In genomic region chr5:112551975-112552728, GRCm38 (mm10) we compare ENCODE assay signal across 8 mouse cellular contexts. TPM values are rescaled to one million over a fixed set of nuclear protein-coding genes. Genes with fewer than 3 reads are reported as not detected.
DNase-seq lines count a peak whose midpoint lies in the region; ATAC-seq and TF ChIP-seq lines count a peak whose summit lies in the region.
"Had no signal": no experiment of that assay in that cellular context is flagged by ENCODE, and none has a peak within 500 bp of the region (broad histone marks: within the 10 kb centered on the region; RNA-seq: fewer than 3 reads in every experiment).

No protein-coding gene starts in this region.

- no peak for TF ChIP-seq CTCF in brain, embryonic 14.5 days (IDR thresholded peaks at IDR 0.05; ENCODE audit: borderline replicate concordance, extremely low read depth, insufficient read depth, insufficient read length)
- no peak for TF ChIP-seq CTCF in lung, embryonic 14.5 days (IDR thresholded peaks at IDR 0.05; ENCODE audit: low read depth)

- no peaks in the 10 kb centered on the region for H3K27me3 ChIP-seq in lung, embryonic 14.5 days (ENCODE audit: insufficient read depth, low read length)
- H3K27me3 ChIP-seq in liver, embryonic 11.5 days (replicated peaks; ENCODE audit: control insufficient read depth, insufficient read depth, low read length), result no peaks in the 10 kb centered on the region

- H3K9me3 ChIP-seq in lung, embryonic 14.5 days (ENCODE audit: low read depth, low read length), result no peaks in the 10 kb centered on the region
- no peaks in the 10 kb centered on the region for H3K9me3 ChIP-seq in liver, embryonic 11.5 days (ENCODE audit: control insufficient read depth, low read length)

- 46% methylated on average over 17 of the region's 17 CpGs for WGBS in lung, embryonic 14.5 days
- 61% methylated on average over 17 of the region's 17 CpGs for WGBS in liver, embryonic 11.5 days

- no peaks in the 10 kb centered on the region for H3K36me3 ChIP-seq in lung, embryonic 14.5 days (ENCODE audit: insufficient read depth)
- H3K36me3 ChIP-seq in liver, embryonic 11.5 days (ENCODE audit: control insufficient read depth, insufficient read depth, low read length), result no peaks in the 10 kb centered on the region

- DNase-seq in brain, embryonic 14.5 days (ENCODE audit: low read depth), result peak; percentile 92
- DNase-seq in cerebellum, postnatal 14 days, result peak; percentile 71 to 75
- peak; percentile 7 to 31 for DNase-seq in kidney, adult 8-10 months
- DNase-seq in lung, embryonic 14.5 days, result peak; percentile 67
- DNase-seq in right cerebral cortex, postnatal 36 days (ENCODE audit: low spot score in 2 of 2), result peak; percentile 65 to 80
- DNase-seq in yolk sac, embryonic 10.5 days (ENCODE audit: low spot score), result no peak
- DNase-seq in liver, embryonic 11.5 days (ENCODE audit: low spot score), result no peak

- peaks cover 7% of the 10 kb centered on the region for H3K4me1 ChIP-seq in lung, embryonic 14.5 days (ENCODE audit: insufficient read depth)
- no peaks in the 10 kb centered on the region for H3K4me1 ChIP-seq in liver, embryonic 11.5 days (replicated peaks; ENCODE audit: control insufficient read depth, insufficient read depth, low read length)

- H3K4me2 ChIP-seq in lung, embryonic 14.5 days, result no peak overlapping the region
- H3K4me2 ChIP-seq in liver, embryonic 11.5 days, result no peak overlapping the region

- no peak for TF ChIP-seq POLR2A in brain, embryonic 14.5 days (IDR thresholded peaks at IDR 0.05; ENCODE audit: borderline replicate concordance, extremely low read depth, insufficient read depth, insufficient read length, poor library complexity, severe bottlenecking)

- ATAC-seq in lung, embryonic 14.5 days (ENCODE audit: insufficient read depth), result 0 out of 2 replicates have a peak, but pooled peaks have one; percentile 25
- no peak for ATAC-seq in liver, embryonic 11.5 days (replicated peaks; ENCODE audit: low FRiP score)

- H3K27ac ChIP-seq in lung, embryonic 14.5 days (ENCODE audit: low read depth), result no peak overlapping the region
- H3K27ac ChIP-seq in liver, embryonic 11.5 days (ENCODE audit: low read depth, low read length), result no peak overlapping the region
- H3K27ac ChIP-seq: kidney, postnatal 0 days had no signal

- no peak overlapping the region for H3K9ac ChIP-seq in lung, embryonic 14.5 days
- H3K9ac ChIP-seq in liver, embryonic 11.5 days (ENCODE audit: low read depth, low read length), result no peak overlapping the region

- no peak overlapping the region for H3K4me3 ChIP-seq in lung, embryonic 14.5 days (ENCODE audit: low read depth, low read length)
- no peak overlapping the region for H3K4me3 ChIP-seq in liver, embryonic 11.5 days (ENCODE audit: low read depth, low read length)

RNA-seq across cellular contexts. Expression of gene Sez6l, which starts 24.8 kb away (rescaled TPM):
- 87.9 and 114 TPM in 2 replicates for polyA plus RNA-seq in brain, embryonic 14.5 days (2012; rRNA removed)
- 0.30 and 0.32 TPM in 2 replicates for polyA plus RNA-seq in lung, embryonic 14.5 days (2014; fragmentation: Nextera tagmentation; extraction: Ambion mirVana)
- polyA plus RNA-seq in liver, embryonic 11.5 days (2014; fragmentation: Nextera tagmentation; extraction: Ambion mirVana), result 0.08 TPM in 2 replicates

Comparison
In these comparisons a context has a peak if more than half of its experiments do, and no peak if none do; other contexts are left out.
1. DNase-seq: peak in brain, embryonic 14.5 days (single experiment), cerebellum, postnatal 14 days (2 of 2), kidney, adult 8-10 months (2 of 2), lung, embryonic 14.5 days (single experiment) and right cerebral cortex, postnatal 36 days (2 of 2); none in yolk sac, embryonic 10.5 days (single experiment) and liver, embryonic 11.5 days (single experiment).
2. RNA of gene Sez6l, which starts 24.8 kb away (polyA plus RNA-seq): 87.9 to 114 TPM in brain, embryonic 14.5 days; 0.30 to 0.32 TPM in lung, embryonic 14.5 days and 0.08 TPM in liver, embryonic 11.5 days; every median in the first group is over 10 times any median in the second.